Comparison of ENCODE assay signal across 8 mouse cellular contexts in the genomic region with DNA sequence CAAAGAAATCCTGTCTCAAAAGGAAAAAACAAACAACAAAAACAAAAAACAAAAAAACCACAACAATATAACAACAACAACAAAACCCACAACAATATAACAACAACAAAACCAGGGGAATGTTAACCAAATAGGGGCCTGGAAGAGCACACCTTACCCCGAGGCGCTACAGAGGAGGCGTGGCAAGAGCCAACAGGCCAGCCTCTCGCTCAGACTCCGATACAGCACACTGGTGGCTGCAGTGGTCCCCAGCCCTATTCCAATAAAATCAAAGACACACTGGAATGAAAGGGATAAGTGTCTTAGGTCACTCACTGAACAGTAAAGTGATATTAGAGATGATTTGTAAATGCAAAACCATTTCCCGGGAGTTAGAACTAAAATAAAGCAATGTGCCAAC. TPM values are rescaled to one million over a fixed set of nuclear protein-coding genes. Genes with fewer than 3 reads are reported as not detected.
A peak's percentile ranks its signal among the peaks of the same experiment; 100 is the strongest.
DNase-seq lines count a peak whose midpoint lies in the region; ATAC-seq and TF ChIP-seq lines count a peak whose summit lies in the region.

No protein-coding gene starts in this region.

- no peak for TF ChIP-seq POLR2A in bone marrow macrophage, adult 2 months (IDR thresholded peaks at IDR 0.05; ENCODE audit: borderline replicate concordance, low read depth, low read length)

- no peaks in the 10 kb centered on the region for H3K27me3 ChIP-seq in kidney, embryonic 14.5 days (ENCODE audit: control insufficient read depth, insufficient read depth, low read length)
- H3K27me3 ChIP-seq in hindbrain, embryonic 14.5 days (ENCODE audit: control insufficient read depth, insufficient read depth, low read length) = no peaks in the 10 kb centered on the region
- H3K27me3 ChIP-seq in midbrain, embryonic 13.5 days = no peaks in the 10 kb centered on the region

- peak overlapping the region; percentile 65 for H3K4me3 ChIP-seq in kidney, embryonic 14.5 days (ENCODE audit: low read length)
- peak overlapping the region; percentile 89 for H3K4me3 ChIP-seq in bone marrow macrophage, adult 2 months (ENCODE audit: insufficient read depth, low read length)
- H3K4me3 ChIP-seq in hindbrain, embryonic 14.5 days (replicated peaks; ENCODE audit: low read length) = peak overlapping the region; percentile 61
- H3K4me3 ChIP-seq in midbrain, embryonic 13.5 days (replicated peaks) = peak overlapping the region; percentile 75

- ATAC-seq in kidney, embryonic 14.5 days (ENCODE audit: low FRiP score, low TSS enrichment) = peak; percentile 36; the same call in 1 of the 2 replicates
- no peak for ATAC-seq in hindbrain, embryonic 14.5 days (ENCODE audit: low FRiP score)
- peak; percentile 24; the same call in 1 of the 2 replicates for ATAC-seq in midbrain, embryonic 13.5 days

- no peaks in the 10 kb centered on the region for H3K36me3 ChIP-seq in kidney, embryonic 14.5 days (ENCODE audit: control insufficient read depth, insufficient read depth, low read length)
- H3K36me3 ChIP-seq in hindbrain, embryonic 14.5 days (replicated peaks; ENCODE audit: control insufficient read depth, insufficient read depth) = no peaks in the 10 kb centered on the region
- no peaks in the 10 kb centered on the region for H3K36me3 ChIP-seq in midbrain, embryonic 13.5 days

- peak overlapping the region; percentile 44; the same call in 1 of the 2 replicates for H3K9ac ChIP-seq in kidney, embryonic 14.5 days (ENCODE audit: low read depth, low read length)
- peak overlapping the region; percentile 40; the same call in 1 of the 2 replicates for H3K9ac ChIP-seq in hindbrain, embryonic 14.5 days
- H3K9ac ChIP-seq in midbrain, embryonic 13.5 days (replicated peaks) = peak overlapping the region; percentile 72

- under 1% methylated on average over 6 of the region's 6 CpGs for whole genome bisulfite sequencing in kidney, embryonic 14.5 days
- WGBS in hindbrain, embryonic 14.5 days = under 1% methylated on average over 6 of the region's 6 CpGs
- WGBS in midbrain, embryonic 13.5 days = under 1% methylated on average over 6 of the region's 6 CpGs

- H3K4me2 ChIP-seq in kidney, embryonic 14.5 days (replicated peaks; ENCODE audit: low read depth, low read length) = peak overlapping the region; percentile 50
- peak overlapping the region; percentile 91 for H3K4me2 ChIP-seq in hindbrain, embryonic 14.5 days (replicated peaks)
- H3K4me2 ChIP-seq in midbrain, embryonic 13.5 days (replicated peaks) = peak overlapping the region; percentile 92

- no peak overlapping the region for H3K27ac ChIP-seq in kidney, embryonic 14.5 days (ENCODE audit: low read depth, low read length)
- peak overlapping the region; percentile 86 for H3K27ac ChIP-seq in bone marrow macrophage, adult 2 months (ENCODE audit: insufficient read depth, low read depth, low read length)
- H3K27ac ChIP-seq in hindbrain, embryonic 14.5 days = no peak overlapping the region
- peak overlapping the region; percentile 98; the same call in 1 of the 2 replicates for H3K27ac ChIP-seq in midbrain, embryonic 13.5 days

- no peaks in the 10 kb centered on the region for H3K9me3 ChIP-seq in kidney, embryonic 14.5 days (ENCODE audit: control insufficient read depth, low read length)
- no peaks in the 10 kb centered on the region for H3K9me3 ChIP-seq in hindbrain, embryonic 14.5 days (ENCODE audit: control insufficient read depth, low read length)
- H3K9me3 ChIP-seq in midbrain, embryonic 13.5 days = no peaks in the 10 kb centered on the region

- no peaks in the 10 kb centered on the region; the same call in 1 of the 2 replicates for H3K4me1 ChIP-seq in kidney, embryonic 14.5 days (ENCODE audit: control insufficient read depth, insufficient read depth, low read length)
- peaks cover 26% of the 10 kb centered on the region for H3K4me1 ChIP-seq in bone marrow macrophage, adult 2 months (ENCODE audit: control insufficient read depth, insufficient read depth, low read length)
- no peaks in the 10 kb centered on the region for H3K4me1 ChIP-seq in hindbrain, embryonic 14.5 days (replicated peaks; ENCODE audit: control insufficient read depth, insufficient read depth, low read length)
- peaks cover 19% of the 10 kb centered on the region for H3K4me1 ChIP-seq in midbrain, embryonic 13.5 days (replicated peaks)

- DNase-seq in kidney, postnatal 25 days = no peak
- no peak for DNase-seq in hindbrain, embryonic 14.5 days (ENCODE audit: low spot score)
- DNase-seq in cerebellum, adult 11 months = no peak
- DNase-seq in cerebellum, postnatal 36 days = no peak
- no peak for DNase-seq in adipocyte (ENCODE audit: low spot score)

- TF ChIP-seq CTCF in bone marrow macrophage, adult 2 months (IDR thresholded peaks at IDR 0.05; ENCODE audit: low read depth, low read length) = no peak

RNA-seq across cellular contexts. Expression of a gene that starts 0.4 kb away (rescaled TPM):
- polyA plus RNA-seq in kidney, embryonic 14.5 days (2014; fragmentation: Nextera tagmentation; extraction: Ambion mirVana) = 0.22 and 0.43 TPM in 2 replicates
- polyA plus RNA-seq in bone marrow macrophage, adult 2 months (2012; ENCODE audit: insufficient read depth, insufficient read length, missing spikeins) = 0.55 and 1.0 TPM in 2 replicates
- polyA plus RNA-seq in hindbrain, embryonic 14.5 days (2014; fragmentation: Nextera tagmentation; extraction: Ambion mirVana) = 0.16 and 0.43 TPM in 2 replicates
- polyA plus RNA-seq in midbrain, embryonic 13.5 days (2015; fragmentation: Nextera tagmentation; extraction: Ambion mirVana) = 0.68 and 0.79 TPM in 2 replicates

RNA-seq across cellular contexts. Expression of a gene that starts 0.7 kb away (rescaled TPM):
- 7.8 and 11.1 TPM in 2 replicates for polyA plus RNA-seq in kidney, embryonic 14.5 days (2014; fragmentation: Nextera tagmentation; extraction: Ambion mirVana)
- polyA plus RNA-seq in bone marrow macrophage, adult 2 months (2012; ENCODE audit: insufficient read depth, insufficient read length, missing spikeins) = 21.4 and 25.8 TPM in 2 replicates
- 5.7 and 5.9 TPM in 2 replicates for polyA plus RNA-seq in hindbrain, embryonic 14.5 days (2014; fragmentation: Nextera tagmentation; extraction: Ambion mirVana)
- 5.9 and 6.4 TPM in 2 replicates for polyA plus RNA-seq in midbrain, embryonic 13.5 days (2015; fragmentation: Nextera tagmentation; extraction: Ambion mirVana)

RNA-seq across cellular contexts. Expression of a gene that starts 12.0 kb away (rescaled TPM):
- 30.7 and 51.1 TPM in 2 replicates for polyA plus RNA-seq in kidney, embryonic 14.5 days (2014; fragmentation: Nextera tagmentation; extraction: Ambion mirVana)
- polyA plus RNA-seq in bone marrow macrophage, adult 2 months (2012; ENCODE audit: insufficient read depth, insufficient read length, missing spikeins) = 0.49 and 1.7 TPM in 2 replicates
- polyA plus RNA-seq in hindbrain, embryonic 14.5 days (2014; fragmentation: Nextera tagmentation; extraction: Ambion mirVana) = 123 and 146 TPM in 2 replicates
- polyA plus RNA-seq in midbrain, embryonic 13.5 days (2015; fragmentation: Nextera tagmentation; extraction: Ambion mirVana) = 92.0 and 99.2 TPM in 2 replicates

RNA-seq across cellular contexts. Expression of a gene that starts 29.0 kb away (rescaled TPM):
- 85.5 and 112 TPM in 2 replicates for polyA plus RNA-seq in kidney, embryonic 14.5 days (2014; fragmentation: Nextera tagmentation; extraction: Ambion mirVana)
- 32.8 and 39.9 TPM in 2 replicates for polyA plus RNA-seq in bone marrow macrophage, adult 2 months (2012; ENCODE audit: insufficient read depth, insufficient read length, missing spikeins)
- 119 and 123 TPM in 2 replicates for polyA plus RNA-seq in hindbrain, embryonic 14.5 days (2014; fragmentation: Nextera tagmentation; extraction: Ambion mirVana)
- 128 and 132 TPM in 2 replicates for polyA plus RNA-seq in midbrain, embryonic 13.5 days (2015; fragmentation: Nextera tagmentation; extraction: Ambion mirVana)

RNA-seq across cellular contexts. Expression of a gene that starts 35.1 kb away (rescaled TPM):
- 43.5 and 72.9 TPM in 2 replicates for polyA plus RNA-seq in kidney, embryonic 14.5 days (2014; fragmentation: Nextera tagmentation; extraction: Ambion mirVana)
- polyA plus RNA-seq in bone marrow macrophage, adult 2 months (2012; ENCODE audit: insufficient read depth, insufficient read length, missing spikeins) = 1.2 TPM in 1 of 2 replicates, not detected in the other
- polyA plus RNA-seq in hindbrain, embryonic 14.5 days (2014; fragmentation: Nextera tagmentation; extraction: Ambion mirVana) = 10.7 and 11.9 TPM in 2 replicates
- 10.8 and 11.7 TPM in 2 replicates for polyA plus RNA-seq in midbrain, embryonic 13.5 days (2015; fragmentation: Nextera tagmentation; extraction: Ambion mirVana)

Comparison
In these comparisons a context has a peak if more than half of its experiments do, and no peak if none do; other contexts are left out.
1. H3K27ac ChIP-seq: peak in bone marrow macrophage, adult 2 months (single experiment) and midbrain, embryonic 13.5 days (single experiment); none in kidney, embryonic 14.5 days (single experiment) and hindbrain, embryonic 14.5 days (single experiment).
2. RNA of a gene that starts 12.0 kb away (polyA plus RNA-seq): 123 to 146 TPM in hindbrain, embryonic 14.5 days, 92.0 to 99.2 TPM in midbrain, embryonic 13.5 days and 30.7 to 51.1 TPM in kidney, embryonic 14.5 days; 0.49 to 1.7 TPM in bone marrow macrophage, adult 2 months; every median in the first group is over 10 times any median in the second.
3. Peak in every context shown above with its lines, with median percentiles within 50 percentile points of each other: H3K4me2 ChIP-seq, H3K4me3 ChIP-seq and H3K9ac ChIP-seq.